Mouse (Mus musculus) midbrain, embryonic 12.5 days (tissue): ENCODE measurements around the gene Acan. TPM values are rescaled to one million over a fixed set of nuclear protein-coding genes. Genes with fewer than 3 reads are reported as not detected.

Source experiments
- ATAC-seq: fragments of 200-750 bp; cut with Nextera tagmentation; 2 replicates; pipeline ENCODE4 v1.8.0; 2017; ENCODE audit warnings: low read depth, moderate TSS enrichment, moderate library complexity; ENCODE audit not compliant: low FRiP score
- H3K27ac ChIP-seq: fragments of 300-500 bp; sonication (generic); replicated peaks from 2 replicates; pipeline ENCODE4 v1.5.1; 2016; ENCODE audit warnings: mild to moderate bottlenecking
- H3K27me3 ChIP-seq: fragments of 300-500 bp; sonication (generic); 2 replicates; pipeline ENCODE4 v1.6.1; 2016; ENCODE audit warnings: mild to moderate bottlenecking
- H3K36me3 ChIP-seq: fragments of 300-500 bp; sonication (generic); 2 replicates; pipeline ENCODE4 v1.6.1; 2016
- H3K4me1 ChIP-seq: fragments of 300-500 bp; sonication (generic); 2 replicates; pipeline ENCODE4 v1.6.1; 2016
- H3K4me2 ChIP-seq: fragments of 300-500 bp; sonication (generic); replicated peaks from 2 replicates; pipeline ENCODE4 v1.6.1; 2016; ENCODE audit warnings: mild to moderate bottlenecking, moderate library complexity
- H3K4me3 ChIP-seq: fragments of 300-500 bp; sonication (generic); 2 replicates; pipeline ENCODE4 v1.5.1; 2016; ENCODE audit warnings: mild to moderate bottlenecking
- H3K9ac ChIP-seq: fragments of 300-500 bp; sonication (generic); replicated peaks from 2 replicates; pipeline ENCODE4 v1.6.1; 2016; ENCODE audit warnings: mild to moderate bottlenecking, moderate library complexity
- H3K9me3 ChIP-seq: fragments of 300-500 bp; sonication (generic); 2 replicates; pipeline ENCODE4 v1.6.1; 2016; ENCODE audit warnings: mild to moderate bottlenecking
- WGBS: fragments of 180-500 bp; shearing (Covaris S2); methylation state at CpG from one replicate; pipeline ENCODE4 v1.1.7; 2016; 5-methylcytosine and 5-hydroxymethylcytosine counted together
- polyA plus RNA-seq: library from polyadenylated mRNA; unstranded; fragments of >200 nt; fragmentation: Nextera tagmentation; extraction: Ambion mirVana; gene quantifications from 2 replicates; pipeline ENCODE4 v1.2.1, GENCODE M21; 2016

The Acan gene
- polyA plus RNA-seq, 1 experiment from 2014 or later: 0.77 TPM

- Histone ChIP-seq H3K4me2 (no peak overlapping the region), H3K27me3 (no peaks in the 10 kb centered on the region), H3K9me3 (no peaks in the 10 kb centered on the region), H3K27ac (no peak overlapping the region), H3K9ac (no peak overlapping the region), H3K4me3 (no peak overlapping the region), H3K4me1 (no peaks in the 10 kb centered on the region), H3K36me3 (peaks cover 9% of the 10 kb centered on the region; the same call in 1 of the 2 replicates)
- 0 out of 2 replicates have a peak, but pooled peaks have one; percentile 23 for ATAC-seq
- WGBS: 37% methylated on average over 8 of the region's 8 CpGs
Measured at GRCm38 (mm10) chr7:79140897-79141296, 87.6 kb downstream of the Acan start.

- Histone ChIP-seq H3K9ac (no peak overlapping the region), H3K27ac (no peak overlapping the region), H3K4me1 (peaks cover 20% of the 10 kb centered on the region), H3K36me3 (0 out of 2 replicates have a peak, but pooled peaks cover 4% of the 10 kb centered on the region), H3K4me2 (peak overlapping the region; percentile 87), H3K27me3 (peaks cover 9% of the 10 kb centered on the region), H3K9me3 (no peaks in the 10 kb centered on the region), H3K4me3 (no peak overlapping the region; the same call in 1 of the 2 replicates)
- ATAC-seq: no peak
- 61% methylated on average over 12 of the region's 12 CpGs for WGBS
Measured at GRCm38 (mm10) chr7:79147011-79147837, 93.9 kb downstream of the Acan start.

GRCm38 (mm10) chr7:79147931-79148653 is 94.8 kb downstream of the Acan start:
- Histone ChIP-seq H3K9ac (peak overlapping the region; percentile 60; the same call in 1 of the 2 replicates), H3K4me2 (peak overlapping the region; percentile 87), H3K4me3 (peak overlapping the region; percentile 56), H3K9me3 (no peaks in the 10 kb centered on the region), H3K36me3 (0 out of 2 replicates have a peak, but pooled peaks cover 4% of the 10 kb centered on the region), H3K27ac (no peak overlapping the region), H3K4me1 (peaks cover 20% of the 10 kb centered on the region), H3K27me3 (peaks cover 9% of the 10 kb centered on the region)
- WGBS: under 1% methylated on average over 19 of the region's 20 CpGs
- ATAC-seq: no peak

- Histone ChIP-seq H3K4me3 (peak within 1 kb of the TSS; percentile 56), H3K27me3 (peaks cover 9% of the 10 kb centered on the region), H3K9me3 (no peaks in the 10 kb centered on the region), H3K27ac (no peak within 1 kb of the TSS), H3K36me3 (0 out of 2 replicates have a peak, but pooled peaks cover 4% of the 10 kb centered on the region), H3K4me1 (peaks cover 20% of the 10 kb centered on the region), H3K9ac (peak within 1 kb of the TSS; percentile 60; the same call in 1 of the 2 replicates), H3K4me2 (peak within 1 kb of the TSS; percentile 87)
- WGBS: 0% methylated on average over 39 of the region's 39 CpGs
- ATAC-seq: peak; percentile 96
Measured at GRCm38 (mm10) chr7:79148711-79149266, 95.5 kb downstream of the Acan start, which contains the start of gene Mfge8. TSS of gene Mfge8 (minus strand) at chr7:79149060.

DNA sequence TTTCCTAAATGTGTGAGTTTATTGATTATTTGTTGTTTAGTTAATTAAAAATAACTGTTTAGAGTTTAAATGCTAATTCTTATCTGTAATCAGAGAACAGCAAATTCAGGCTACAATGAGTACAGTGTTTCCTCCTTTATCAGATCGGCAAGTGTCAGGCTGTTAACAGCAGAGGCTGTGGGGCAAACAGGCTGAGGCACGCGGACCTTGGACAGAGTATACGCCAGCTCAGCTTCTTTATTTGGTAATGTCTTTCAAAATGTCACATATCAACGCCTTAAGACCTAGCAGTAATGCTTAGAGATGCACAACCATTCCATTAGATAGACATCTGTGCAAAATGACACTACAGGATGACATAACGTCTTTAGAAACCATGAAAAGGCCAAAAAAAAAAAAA is 96.2 kb downstream of the Acan start:
- peaks cover 20% of the 10 kb centered on the region for H3K4me1 ChIP-seq
- 78% methylated on average over 6 of the region's 6 CpGs for WGBS
- no peak overlapping the region for H3K9ac ChIP-seq
- no peak overlapping the region for H3K27ac ChIP-seq
- no peak for ATAC-seq
- no peaks in the 10 kb centered on the region for H3K9me3 ChIP-seq
- H3K27me3 ChIP-seq: peaks cover 9% of the 10 kb centered on the region
- H3K36me3 ChIP-seq: 0 out of 2 replicates have a peak, but pooled peaks cover 3% of the 10 kb centered on the region
- H3K4me3 ChIP-seq: no peak overlapping the region
- H3K4me2 ChIP-seq: peak overlapping the region; percentile 87

DNA sequence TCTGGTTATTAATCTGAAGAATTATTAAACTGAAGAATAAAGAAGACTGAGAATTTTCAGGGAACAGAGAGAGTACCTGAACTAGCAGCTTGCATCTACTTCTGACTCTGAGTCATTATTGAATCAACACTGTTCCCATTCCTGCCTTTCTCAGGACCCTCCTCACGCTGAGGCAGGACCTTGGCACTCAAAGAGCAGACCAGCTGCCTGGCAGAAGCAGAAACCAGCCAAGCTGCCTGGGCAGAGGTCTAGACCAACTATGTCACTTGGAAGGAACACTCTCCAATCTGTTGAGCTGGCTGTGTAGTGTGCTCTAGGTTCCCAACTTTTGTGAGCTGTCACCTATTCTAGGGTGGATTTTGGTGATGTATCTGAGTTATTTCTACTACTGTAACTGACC is 106.1 kb downstream of the Acan start:
- 66% methylated on average over 1 of the region's 1 CpGs for WGBS
- no peak overlapping the region for H3K4me3 ChIP-seq

More for the DNA sequence above, 106.1 kb downstream of the Acan start:
- Histone ChIP-seq H3K9ac (no peak overlapping the region), H3K27me3 (no peaks in the 10 kb centered on the region), H3K27ac (no peak overlapping the region), H3K4me1 (no peaks in the 10 kb centered on the region), H3K36me3 (no peaks in the 10 kb centered on the region), H3K4me2 (no peak overlapping the region), H3K9me3 (0 out of 2 replicates have a peak, but pooled peaks cover 6% of the 10 kb centered on the region)
- ATAC-seq: no peak

Other genes starting within 250 kb of the Acan start
- gene Det1, start 206.2 kb upstream of the Acan start, polyA plus RNA-seq: 21.2 and 21.3 TPM in 2 replicates
- gene Aen, start 157.6 kb upstream of the Acan start, polyA plus RNA-seq: 50.1 and 51.3 TPM in 2 replicates
- gene Isg20, start 140.1 kb upstream of the Acan start, polyA plus RNA-seq: 0.36 and 0.45 TPM in 2 replicates
- gene Hapln3, start 77.5 kb downstream of the Acan start, polyA plus RNA-seq: 1.5 and 2.0 TPM in 2 replicates
- 57.6 and 68.1 TPM in 2 replicates for gene Mfge8, start 95.6 kb downstream of the Acan start, polyA plus RNA-seq
- gene Abhd2, start 219.7 kb downstream of the Acan start, polyA plus RNA-seq: 13.7 and 14.9 TPM in 2 replicates